Mouse (Mus musculus): Measurements from ENCODE around the gene Ccdc148. TPM values are rescaled to one million over a fixed set of nuclear protein-coding genes. Genes with fewer than 3 reads are reported as not detected.

Ccdc148 gene
- polyA plus RNA-seq, 1 experiment from 2014 or later: 1.0 TPM

GRCm38 (mm10) chr2:59199476-59199976 is 39.0 kb upstream of the Ccdc148 start:
- Histone ChIP-seq H3K4me1 (ENCODE audit: control insufficient read depth, insufficient read depth, low read length) (peaks cover 34% of the 10 kb centered on the region), H3K4me2 (ENCODE audit: low read depth, low read length) (no peak overlapping the region), H3K9me3 (replicated peaks; ENCODE audit: control insufficient read depth, low read length) (no peaks in the 10 kb centered on the region), H3K36me3 (ENCODE audit: control insufficient read depth, insufficient read depth) (no peaks in the 10 kb centered on the region), H3K27me3 (ENCODE audit: control insufficient read depth, insufficient read depth, low read length) (no peaks in the 10 kb centered on the region), H3K9ac (ENCODE audit: low read length) (no peak overlapping the region), H3K27ac (ENCODE audit: low read length) (no peak overlapping the region), H3K4me3 (ENCODE audit: low read length) (no peak overlapping the region)
- WGBS: 90% methylated on average over 5 of the region's 5 CpGs
- ATAC-seq (replicated peaks; ENCODE audit: extremely low read depth, insufficient read depth, low FRiP score): no peak

- Histone ChIP-seq H3K4me2 (ENCODE audit: low read depth, low read length) (no peak overlapping the region), H3K9me3 (replicated peaks; ENCODE audit: control insufficient read depth, low read length) (no peaks in the 10 kb centered on the region), H3K36me3 (ENCODE audit: control insufficient read depth, insufficient read depth) (no peaks in the 10 kb centered on the region), H3K27me3 (ENCODE audit: control insufficient read depth, insufficient read depth, low read length) (no peaks in the 10 kb centered on the region), H3K4me3 (ENCODE audit: low read length) (no peak overlapping the region), H3K4me1 (ENCODE audit: control insufficient read depth, insufficient read depth, low read length) (peaks cover 30% of the 10 kb centered on the region), H3K27ac (ENCODE audit: low read length) (no peak overlapping the region), H3K9ac (ENCODE audit: low read length) (no peak overlapping the region)
- ATAC-seq (replicated peaks; ENCODE audit: extremely low read depth, insufficient read depth, low FRiP score): no peak
- 73% methylated on average over 4 of the region's 4 CpGs for WGBS
These were observed 36.7 kb upstream of the Ccdc148 start for GRCm38 (mm10) chr2:59197156-59197555.

- Histone ChIP-seq H3K4me3 (ENCODE audit: low read length) (no peak overlapping the region), H3K4me1 (ENCODE audit: control insufficient read depth, insufficient read depth, low read length) (peaks cover 38% of the 10 kb centered on the region), H3K9me3 (replicated peaks; ENCODE audit: control insufficient read depth, low read length) (no peaks in the 10 kb centered on the region), H3K27ac (ENCODE audit: low read length) (peak overlapping the region; percentile 13; the same call in 1 of the 2 replicates), H3K4me2 (ENCODE audit: low read depth, low read length) (no peak overlapping the region), H3K36me3 (ENCODE audit: control insufficient read depth, insufficient read depth) (no peaks in the 10 kb centered on the region; the same call in 1 of the 2 replicates), H3K9ac (ENCODE audit: low read length) (no peak overlapping the region), H3K27me3 (ENCODE audit: control insufficient read depth, insufficient read depth, low read length) (no peaks in the 10 kb centered on the region)
- 52% methylated on average over 5 of the region's 5 CpGs for WGBS
- ATAC-seq (replicated peaks; ENCODE audit: extremely low read depth, insufficient read depth, low FRiP score): no peak
These were observed 32.6 kb upstream of the Ccdc148 start for GRCm38 (mm10) chr2:59193117-59193516.

GRCm38 (mm10) chr2:59191466-59191865 is 31.0 kb upstream of the Ccdc148 start:
- Histone ChIP-seq H3K4me3 (ENCODE audit: low read length) (no peak overlapping the region), H3K27me3 (ENCODE audit: control insufficient read depth, insufficient read depth, low read length) (no peaks in the 10 kb centered on the region), H3K9me3 (replicated peaks; ENCODE audit: control insufficient read depth, low read length) (no peaks in the 10 kb centered on the region), H3K9ac (ENCODE audit: low read length) (no peak overlapping the region), H3K36me3 (ENCODE audit: control insufficient read depth, insufficient read depth) (peaks cover 7% of the 10 kb centered on the region), H3K4me2 (ENCODE audit: low read depth, low read length) (no peak overlapping the region), H3K4me1 (ENCODE audit: control insufficient read depth, insufficient read depth, low read length) (peaks cover 33% of the 10 kb centered on the region), H3K27ac (ENCODE audit: low read length) (no peak overlapping the region; the same call in 1 of the 2 replicates)
- WGBS: 71% methylated on average over 8 of the region's 8 CpGs
- no peak for ATAC-seq (replicated peaks; ENCODE audit: extremely low read depth, insufficient read depth, low FRiP score)

- Histone ChIP-seq H3K4me3 (ENCODE audit: low read length) (no peak overlapping the region), H3K27me3 (ENCODE audit: control insufficient read depth, insufficient read depth, low read length) (no peaks in the 10 kb centered on the region), H3K9ac (ENCODE audit: low read length) (no peak overlapping the region), H3K4me1 (ENCODE audit: control insufficient read depth, insufficient read depth, low read length) (peaks cover 33% of the 10 kb centered on the region), H3K4me2 (ENCODE audit: low read depth, low read length) (no peak overlapping the region), H3K9me3 (replicated peaks; ENCODE audit: control insufficient read depth, low read length) (no peaks in the 10 kb centered on the region), H3K36me3 (ENCODE audit: control insufficient read depth, insufficient read depth) (peaks cover 7% of the 10 kb centered on the region), H3K27ac (ENCODE audit: low read length) (peak overlapping the region; percentile 49; the same call in 1 of the 2 replicates)
- 74% methylated on average over 10 of the region's 10 CpGs for WGBS
- ATAC-seq (replicated peaks; ENCODE audit: extremely low read depth, insufficient read depth, low FRiP score): no peak
These were observed 29.7 kb upstream of the Ccdc148 start for GRCm38 (mm10) chr2:59190186-59190585.

- Histone ChIP-seq H3K9ac (ENCODE audit: low read length) (no peak overlapping the region), H3K27me3 (ENCODE audit: control insufficient read depth, insufficient read depth, low read length) (no peaks in the 10 kb centered on the region), H3K36me3 (ENCODE audit: control insufficient read depth, insufficient read depth) (peaks cover 7% of the 10 kb centered on the region), H3K4me3 (ENCODE audit: low read length) (no peak overlapping the region), H3K9me3 (replicated peaks; ENCODE audit: control insufficient read depth, low read length) (no peaks in the 10 kb centered on the region), H3K27ac (ENCODE audit: low read length) (peak overlapping the region; percentile 49; the same call in 1 of the 2 replicates), H3K4me1 (ENCODE audit: control insufficient read depth, insufficient read depth, low read length) (peaks cover 33% of the 10 kb centered on the region), H3K4me2 (ENCODE audit: low read depth, low read length) (no peak overlapping the region)
- 46% methylated on average over 5 of the region's 5 CpGs for WGBS
- ATAC-seq (replicated peaks; ENCODE audit: extremely low read depth, insufficient read depth, low FRiP score): no peak
These were observed 29.2 kb upstream of the Ccdc148 start for GRCm38 (mm10) chr2:59189661-59190185.

GRCm38 (mm10) chr2:59188306-59188705 is 27.8 kb upstream of the Ccdc148 start:
- H3K4me2 ChIP-seq (ENCODE audit: low read depth, low read length): no peak overlapping the region
- no peak overlapping the region for H3K27ac ChIP-seq (ENCODE audit: low read length)
- H3K4me3 ChIP-seq (ENCODE audit: low read length): no peak overlapping the region
- no peaks in the 10 kb centered on the region for H3K9me3 ChIP-seq (replicated peaks; ENCODE audit: control insufficient read depth, low read length)
- peaks cover 7% of the 10 kb centered on the region for H3K36me3 ChIP-seq (ENCODE audit: control insufficient read depth, insufficient read depth)
- peaks cover 28% of the 10 kb centered on the region for H3K4me1 ChIP-seq (ENCODE audit: control insufficient read depth, insufficient read depth, low read length)
- ATAC-seq (replicated peaks; ENCODE audit: extremely low read depth, insufficient read depth, low FRiP score): no peak
- H3K27me3 ChIP-seq (ENCODE audit: control insufficient read depth, insufficient read depth, low read length): no peaks in the 10 kb centered on the region
- H3K9ac ChIP-seq (ENCODE audit: low read length): no peak overlapping the region
- WGBS: 85% methylated on average over 8 of the region's 8 CpGs

GRCm38 (mm10) chr2:59186966-59187365 is 26.5 kb upstream of the Ccdc148 start:
- peaks cover 23% of the 10 kb centered on the region for H3K4me1 ChIP-seq (ENCODE audit: control insufficient read depth, insufficient read depth, low read length)
- ATAC-seq (replicated peaks; ENCODE audit: extremely low read depth, insufficient read depth, low FRiP score): no peak
- H3K9me3 ChIP-seq (replicated peaks; ENCODE audit: control insufficient read depth, low read length): no peaks in the 10 kb centered on the region
- no peak overlapping the region for H3K9ac ChIP-seq (ENCODE audit: low read length)
- 92% methylated on average over 6 of the region's 6 CpGs for WGBS
- H3K4me2 ChIP-seq (ENCODE audit: low read depth, low read length): no peak overlapping the region
- H3K27ac ChIP-seq (ENCODE audit: low read length): no peak overlapping the region
- no peak overlapping the region for H3K4me3 ChIP-seq (ENCODE audit: low read length)
- no peaks in the 10 kb centered on the region for H3K27me3 ChIP-seq (ENCODE audit: control insufficient read depth, insufficient read depth, low read length)
- peaks cover 7% of the 10 kb centered on the region for H3K36me3 ChIP-seq (ENCODE audit: control insufficient read depth, insufficient read depth)

- H3K4me3 ChIP-seq (ENCODE audit: low read length): no peak overlapping the region
- H3K4me1 ChIP-seq (ENCODE audit: control insufficient read depth, insufficient read depth, low read length): peaks cover 17% of the 10 kb centered on the region
- H3K9ac ChIP-seq (ENCODE audit: low read length): no peak overlapping the region
- peaks cover 7% of the 10 kb centered on the region for H3K36me3 ChIP-seq (ENCODE audit: control insufficient read depth, insufficient read depth)
- WGBS: 88% methylated on average over 8 of the region's 8 CpGs
- H3K9me3 ChIP-seq (replicated peaks; ENCODE audit: control insufficient read depth, low read length): no peaks in the 10 kb centered on the region
- ATAC-seq (replicated peaks; ENCODE audit: extremely low read depth, insufficient read depth, low FRiP score): no peak
- no peak overlapping the region for H3K27ac ChIP-seq (ENCODE audit: low read length)
- no peaks in the 10 kb centered on the region for H3K27me3 ChIP-seq (ENCODE audit: control insufficient read depth, insufficient read depth, low read length)
- H3K4me2 ChIP-seq (ENCODE audit: low read depth, low read length): no peak overlapping the region
These were observed 25.6 kb upstream of the Ccdc148 start for GRCm38 (mm10) chr2:59186122-59186521.
